Mouse (Mus musculus) v-Abl transformed pro-B cells (cell line): ENCODE data around the gene Lbhd1.

Source experiments
- in situ Hi-C, 2 experiments: fragments of 400-800 bp; cut with MboI; formaldehyde crosslinking; loops; one replicate each; pipeline ENCODE4 v1.15.1; 2025; ENCODE audit not compliant: unreplicated experiment in 2 of 2

Gene Lbhd1

GRCm38 (mm10) chr19:8897865-8898495 lies 14.4 kb downstream of the Lbhd1 start, which contains the start of gene Ganab:
Ganab (plus strand) TSS chr19:8898071.
- in situ Hi-C loops, result loop anchor here in 1 of 2 experiments (25.0 kb wide), 1 partner anchor 1411 kb away; the partner anchor contains the start of genes Atl3 and Rtn3

- in situ Hi-C loops, result loop anchor here in 1 of 2 experiments (25.0 kb wide), 1 partner anchor 1411 kb away; the partner anchor contains the start of genes Atl3 and Rtn3
Measured at GRCm38 (mm10) chr19:8898576-8898975, 15.0 kb downstream of the Lbhd1 start.

- in situ Hi-C loops, result loop anchor here in 1 of 2 experiments (25.0 kb wide), 1 partner anchor 1412 kb away; the partner anchor contains the start of genes Atl3 and Rtn3
Measured at GRCm38 (mm10) chr19:8899079-8899478, 15.5 kb downstream of the Lbhd1 start.

- in situ Hi-C loops, result no loop called here
Measured at GRCm38 (mm10) chr19:8903412-8903811, 19.9 kb downstream of the Lbhd1 start.

GRCm38 (mm10) chr19:8908531-8908930 lies 25.0 kb downstream of the Lbhd1 start:
- in situ Hi-C loops, result no loop called here

GRCm38 (mm10) chr19:8911810-8912209 lies 28.3 kb downstream of the Lbhd1 start:
- in situ Hi-C loops, result no loop called here

- in situ Hi-C loops, result no loop called here
Measured at GRCm38 (mm10) chr19:8914212-8914611, 30.7 kb downstream of the Lbhd1 start.

GRCm38 (mm10) chr19:8919000-8919399 lies 35.5 kb downstream of the Lbhd1 start:
- in situ Hi-C loops, result no loop called here

GRCm38 (mm10) chr19:8919684-8920072 lies 36.1 kb downstream of the Lbhd1 start:
- in situ Hi-C loops, result no loop called here

GRCm38 (mm10) chr19:8920073-8920736 lies 36.7 kb downstream of the Lbhd1 start, which contains the start of gene B3gat3:
B3gat3 (plus strand) TSS chr19:8920374.
- in situ Hi-C loops, result no loop called here

- in situ Hi-C loops, result no loop called here
Measured at GRCm38 (mm10) chr19:8920836-8921291, 37.3 kb downstream of the Lbhd1 start.

- in situ Hi-C loops, result no loop called here
Measured at GRCm38 (mm10) chr19:8921741-8922140, 38.2 kb downstream of the Lbhd1 start.

GRCm38 (mm10) chr19:8926766-8927165 lies 43.2 kb downstream of the Lbhd1 start:
- in situ Hi-C loops, result loop anchor here in 1 of 2 experiments (25.0 kb wide), 1 partner anchor 189 kb away; the partner anchor contains the start of genes 1700092M07Rik, Stx5a and Wdr74

GRCm38 (mm10) chr19:8927891-8928525 lies 44.5 kb downstream of the Lbhd1 start:
- in situ Hi-C loops, result loop anchor here in 1 of 2 experiments (25.0 kb wide), 1 partner anchor 191 kb away; the partner anchor contains the start of genes 1700092M07Rik, Stx5a and Wdr74

- in situ Hi-C loops, result loop anchor here in 1 of 2 experiments (25.0 kb wide), 1 partner anchor 191 kb away; the partner anchor contains the start of genes 1700092M07Rik, Stx5a and Wdr74
Measured at GRCm38 (mm10) chr19:8928689-8929223, 45.2 kb downstream of the Lbhd1 start.

GRCm38 (mm10) chr19:8929224-8930088 lies 45.9 kb downstream of the Lbhd1 start, which contains the start of the genes Rom1 and Eml3:
Rom1 (minus strand) TSS chr19:8929356.
Eml3 (plus strand) TSS chr19:8929552.
- in situ Hi-C loops, result loop anchor here in 1 of 2 experiments (25.0 kb wide), 1 partner anchor 192 kb away; the partner anchor contains the start of genes 1700092M07Rik, Stx5a and Wdr74

GRCm38 (mm10) chr19:8930117-8930516 lies 46.6 kb downstream of the Lbhd1 start:
- in situ Hi-C loops, result loop anchor here in 1 of 2 experiments (25.0 kb wide), 1 partner anchor 193 kb away; the partner anchor contains the start of genes 1700092M07Rik, Stx5a and Wdr74

- in situ Hi-C loops, result loop anchor here in 1 of 2 experiments (25.0 kb wide), 1 partner anchor 193 kb away; the partner anchor contains the start of genes 1700092M07Rik, Stx5a and Wdr74
Measured at GRCm38 (mm10) chr19:8930771-8931170, 47.2 kb downstream of the Lbhd1 start.

GRCm38 (mm10) chr19:8936736-8937135 lies 53.2 kb downstream of the Lbhd1 start:
- in situ Hi-C loops, result loop anchor here in 1 of 2 experiments (25.0 kb wide), 1 partner anchor 199 kb away; the partner anchor contains the start of genes 1700092M07Rik, Stx5a and Wdr74
